Mouse (Mus musculus) lung, embryonic 15.5 days (tissue): ENCODE data around the gene Pnkd. TPM values are rescaled to one million over a fixed set of nuclear protein-coding genes. Genes with fewer than 3 reads are reported as not detected.

Experiments used
- ATAC-seq: fragments of 200-750 bp; cut with Nextera tagmentation; 2 replicates; pipeline ENCODE4 v1.8.0; 2017; ENCODE audit warnings: moderate number of reproducible peaks, borderline replicate concordance; ENCODE audit not compliant: low FRiP score, low TSS enrichment; ENCODE audit errors: extremely low read depth
- H3K27ac ChIP-seq: fragments of 300-500 bp; sonication (generic); 2 replicates; pipeline ENCODE4 v1.5.1; 2015; ENCODE audit warnings: moderate library complexity, mild to moderate bottlenecking, inconsistent platforms
- H3K27me3 ChIP-seq: fragments of 300-500 bp; sonication (generic); 2 replicates; pipeline ENCODE4 v1.6.1; 2015; ENCODE audit warnings: inconsistent platforms
- H3K36me3 ChIP-seq: fragments of 300-500 bp; sonication (generic); 2 replicates; pipeline ENCODE4 v1.6.1; 2015; ENCODE audit warnings: inconsistent platforms
- H3K4me1 ChIP-seq: fragments of 300-500 bp; sonication (generic); 2 replicates; pipeline ENCODE4 v1.6.1; 2015; ENCODE audit warnings: inconsistent platforms
- H3K4me2 ChIP-seq: fragments of 300-500 bp; sonication (generic); 2 replicates; pipeline ENCODE4 v1.6.1; 2015; ENCODE audit warnings: inconsistent platforms, mild to moderate bottlenecking, moderate library complexity
- H3K4me3 ChIP-seq: fragments of 300-500 bp; sonication (generic); 2 replicates; pipeline ENCODE4 v1.5.1; 2015; ENCODE audit warnings: mild to moderate bottlenecking, inconsistent platforms
- H3K9ac ChIP-seq: fragments of 300-500 bp; sonication (generic); 2 replicates; pipeline ENCODE4 v1.6.1; 2015; ENCODE audit warnings: inconsistent platforms
- H3K9me3 ChIP-seq: fragments of 300-500 bp; sonication (generic); 2 replicates; pipeline ENCODE4 v1.6.1; 2016; ENCODE audit warnings: inconsistent platforms
- WGBS: fragments of 180-500 bp; shearing (Covaris S2); methylation state at CpG from one replicate; pipeline ENCODE4 v1.1.7; 2015; 5-methylcytosine and 5-hydroxymethylcytosine counted together
- polyA plus RNA-seq: library from polyadenylated mRNA; unstranded; fragments of >200 nt; fragmentation: Nextera tagmentation; extraction: Ambion mirVana; gene quantifications from 2 replicates; pipeline ENCODE4 v1.2.1, GENCODE M21; 2015

Pnkd gene
- polyA plus RNA-seq, 1 experiment from 2014 or later: 106 TPM

- no peaks in the 10 kb centered on the region for H3K9me3 ChIP-seq
- H3K4me2 ChIP-seq: no peak overlapping the region
- no peak for ATAC-seq
- no peaks in the 10 kb centered on the region for H3K27me3 ChIP-seq
- peaks cover 55% of the 10 kb centered on the region for H3K4me1 ChIP-seq
- WGBS: 79% methylated on average over 5 of the region's 5 CpGs
- no peak overlapping the region for H3K4me3 ChIP-seq
- H3K9ac ChIP-seq: no peak overlapping the region
- H3K27ac ChIP-seq: peak overlapping the region; percentile 23; the same call in 1 of the 2 replicates
- peaks cover 47% of the 10 kb centered on the region for H3K36me3 ChIP-seq
Observed at GRCm38 (mm10) chr1:74290141-74290540, 5.4 kb downstream of the Pnkd start.

- peaks cover 62% of the 10 kb centered on the region for H3K4me1 ChIP-seq
Observed at GRCm38 (mm10) chr1:74292331-74293020, 7.7 kb downstream of the Pnkd start.

GRCm38 (mm10) chr1:74293306-74293960 lies 8.7 kb downstream of the Pnkd start:
- Histone ChIP-seq H3K27me3 (no peaks in the 10 kb centered on the region), H3K4me2 (no peak overlapping the region), H3K36me3 (peaks cover 43% of the 10 kb centered on the region), H3K27ac (peak overlapping the region; percentile 48), H3K4me3 (no peak overlapping the region), H3K9me3 (no peaks in the 10 kb centered on the region), H3K4me1 (peaks cover 72% of the 10 kb centered on the region), H3K9ac (no peak overlapping the region)
- ATAC-seq: peak; percentile 45
- WGBS: 70% methylated on average over 8 of the region's 8 CpGs

More at GRCm38 (mm10) chr1:74292331-74293020, 7.7 kb downstream of the Pnkd start:
- H3K9me3 ChIP-seq: no peaks in the 10 kb centered on the region
- peaks cover 47% of the 10 kb centered on the region for H3K36me3 ChIP-seq
- WGBS: 85% methylated on average over 11 of the region's 11 CpGs
- no peak overlapping the region for H3K9ac ChIP-seq
- H3K27ac ChIP-seq: peak overlapping the region; percentile 48
- H3K4me3 ChIP-seq: no peak overlapping the region
- H3K27me3 ChIP-seq: no peaks in the 10 kb centered on the region
- ATAC-seq: no peak
- no peak overlapping the region for H3K4me2 ChIP-seq

GRCm38 (mm10) chr1:74294090-74294643 lies 9.4 kb downstream of the Pnkd start:
- Histone ChIP-seq H3K27me3 (no peaks in the 10 kb centered on the region), H3K4me1 (peaks cover 79% of the 10 kb centered on the region), H3K9me3 (no peaks in the 10 kb centered on the region), H3K36me3 (peaks cover 36% of the 10 kb centered on the region), H3K27ac (peak overlapping the region; percentile 48), H3K9ac (no peak overlapping the region), H3K4me2 (no peak overlapping the region), H3K4me3 (no peak overlapping the region)
- WGBS: 79% methylated on average over 3 of the region's 3 CpGs
- no peak for ATAC-seq

GRCm38 (mm10) chr1:74294733-74295455 lies 10.2 kb downstream of the Pnkd start:
- no peak overlapping the region for H3K4me3 ChIP-seq
- no peaks in the 10 kb centered on the region for H3K27me3 ChIP-seq
- 82% methylated on average over 6 of the region's 6 CpGs for WGBS
- H3K27ac ChIP-seq: peak overlapping the region; percentile 98
- peak overlapping the region; percentile 20; the same call in 1 of the 2 replicates for H3K9ac ChIP-seq
- peak overlapping the region; percentile 54 for H3K4me2 ChIP-seq
- no peak for ATAC-seq
- H3K4me1 ChIP-seq: peaks cover 83% of the 10 kb centered on the region
- peaks cover 33% of the 10 kb centered on the region for H3K36me3 ChIP-seq
- H3K9me3 ChIP-seq: no peaks in the 10 kb centered on the region

GRCm38 (mm10) chr1:74295456-74296171 lies 10.9 kb downstream of the Pnkd start:
- H3K9me3 ChIP-seq: no peaks in the 10 kb centered on the region
- peak overlapping the region; percentile 54 for H3K4me2 ChIP-seq
- ATAC-seq: peak; percentile 92
- H3K4me1 ChIP-seq: peaks cover 81% of the 10 kb centered on the region
- H3K27ac ChIP-seq: peak overlapping the region; percentile 98
- WGBS: 6% methylated on average over 9 of the region's 9 CpGs
- peak overlapping the region; percentile 11; the same call in 1 of the 2 replicates for H3K4me3 ChIP-seq
- peak overlapping the region; percentile 23 for H3K9ac ChIP-seq
- no peaks in the 10 kb centered on the region for H3K27me3 ChIP-seq
- H3K36me3 ChIP-seq: peaks cover 27% of the 10 kb centered on the region

GRCm38 (mm10) chr1:74296477-74296876 lies 11.7 kb downstream of the Pnkd start:
- Histone ChIP-seq H3K9ac (peak overlapping the region; percentile 23), H3K4me3 (no peak overlapping the region), H3K4me2 (peak overlapping the region; percentile 54), H3K36me3 (peaks cover 20% of the 10 kb centered on the region), H3K9me3 (no peaks in the 10 kb centered on the region), H3K27me3 (no peaks in the 10 kb centered on the region), H3K4me1 (peaks cover 83% of the 10 kb centered on the region), H3K27ac (peak overlapping the region; percentile 98)
- ATAC-seq: no peak
- 25% methylated on average over 6 of the region's 6 CpGs for WGBS

GRCm38 (mm10) chr1:74297269-74297668 lies 12.5 kb downstream of the Pnkd start:
- no peaks in the 10 kb centered on the region for H3K9me3 ChIP-seq
- peak overlapping the region; percentile 54; the same call in 1 of the 2 replicates for H3K4me2 ChIP-seq
- H3K4me3 ChIP-seq: no peak overlapping the region
- H3K36me3 ChIP-seq: peaks cover 12% of the 10 kb centered on the region
- peaks cover 86% of the 10 kb centered on the region for H3K4me1 ChIP-seq
- H3K27ac ChIP-seq: peak overlapping the region; percentile 98
- 0 out of 2 replicates have a peak overlapping the region, but pooled peaks have one; percentile 23 for H3K9ac ChIP-seq
- 55% methylated on average over 3 of the region's 3 CpGs for WGBS
- no peak for ATAC-seq
- no peaks in the 10 kb centered on the region for H3K27me3 ChIP-seq

GRCm38 (mm10) chr1:74298157-74298750 lies 13.5 kb downstream of the Pnkd start:
- 77% methylated on average over 5 of the region's 5 CpGs for WGBS

GRCm38 (mm10) chr1:74298996-74299395 lies 14.3 kb downstream of the Pnkd start:
- H3K4me1 ChIP-seq: peaks cover 77% of the 10 kb centered on the region
- H3K36me3 ChIP-seq: peaks cover 1% of the 10 kb centered on the region; the same call in 1 of the 2 replicates
- no peak overlapping the region for H3K4me2 ChIP-seq
- no peak overlapping the region for H3K4me3 ChIP-seq
- ATAC-seq: no peak
- H3K9me3 ChIP-seq: no peaks in the 10 kb centered on the region
- H3K27ac ChIP-seq: peak overlapping the region; percentile 35
- no peaks in the 10 kb centered on the region for H3K27me3 ChIP-seq
- no peak overlapping the region for H3K9ac ChIP-seq
- WGBS: 56% methylated on average over 5 of the region's 5 CpGs

More at GRCm38 (mm10) chr1:74298157-74298750, 13.5 kb downstream of the Pnkd start:
- H3K36me3 ChIP-seq: peaks cover 7% of the 10 kb centered on the region; the same call in 1 of the 2 replicates
- ATAC-seq: no peak
- H3K4me2 ChIP-seq: no peak overlapping the region
- no peak overlapping the region for H3K9ac ChIP-seq
- peak overlapping the region; percentile 98 for H3K27ac ChIP-seq
- no peaks in the 10 kb centered on the region for H3K27me3 ChIP-seq
- H3K4me1 ChIP-seq: peaks cover 84% of the 10 kb centered on the region
- no peak overlapping the region for H3K4me3 ChIP-seq
- H3K9me3 ChIP-seq: no peaks in the 10 kb centered on the region
